ENCODE assay signal across 24 mouse cellular contexts in genomic region chr17:10279532-10279931, GRCm38 (mm10). TPM values are rescaled to one million over a fixed set of nuclear protein-coding genes. Genes with fewer than 3 reads are reported as not detected.
DNase-seq lines count a peak whose midpoint lies in the region; ATAC-seq and TF ChIP-seq lines count a peak whose summit lies in the region.
"Had no signal": no experiment of that assay in that cellular context is flagged by ENCODE, and none has a peak within 500 bp of the region (broad histone marks: within the 10 kb centered on the region; RNA-seq: fewer than 3 reads in every experiment).

No protein-coding gene starts in this region.

- WGBS in lung, embryonic 14.5 days: 92% methylated on average over 2 of the region's 2 CpGs
- 91% methylated on average over 2 of the region's 2 CpGs for WGBS in stomach, postnatal 0 days

- H3K4me3 ChIP-seq in lung, embryonic 14.5 days (ENCODE audit: low read depth, low read length): no peak overlapping the region
- no peak overlapping the region for H3K4me3 ChIP-seq in stomach, postnatal 0 days (ENCODE audit: low read depth, low read length)
- H3K4me3 ChIP-seq: embryonic facial prominence, embryonic 15.5 days; erythroblast, embryonic 14.5 days; forebrain, embryonic 10.5 days; gastrocnemius, adult 2 months; heart, embryonic 15.5 days had no signal

- no peak overlapping the region for H3K4me2 ChIP-seq in lung, embryonic 14.5 days
- no peak overlapping the region for H3K4me2 ChIP-seq in stomach, postnatal 0 days (replicated peaks; ENCODE audit: low read depth)
- H3K4me2 ChIP-seq: embryonic facial prominence, embryonic 15.5 days; heart, embryonic 11.5 days; heart, embryonic 15.5 days had no signal

- intact Hi-C loops in heart, postnatal 36 days (cut with DNase I): no loop called here

- no peaks in the 10 kb centered on the region for H3K4me1 ChIP-seq in lung, embryonic 14.5 days (ENCODE audit: insufficient read depth)
- H3K4me1 ChIP-seq in stomach, postnatal 0 days (replicated peaks; ENCODE audit: control insufficient read depth, insufficient read depth): no peaks in the 10 kb centered on the region

- TF ChIP-seq CTCF in lung, embryonic 14.5 days (IDR thresholded peaks at IDR 0.05; ENCODE audit: low read depth): peak; percentile 19; the same call in 1 of the 2 replicates
- TF ChIP-seq CTCF in stomach, postnatal 0 days (IDR thresholded peaks at IDR 0.05; ENCODE audit: low read depth): peak; percentile 16; the same call in 1 of the 2 replicates

- DNase-seq in heart, adult 11 months: peak; percentile 88
- no peak for DNase-seq in heart, postnatal 36 days
- DNase-seq in lung, embryonic 14.5 days: no peak
- DNase-seq in lung, postnatal 4 days: no peak
- DNase-seq in ES-CJ7 (ENCODE audit: low read depth, low spot score): peak; percentile 20
- no peak for DNase-seq in stomach, postnatal 0 days (ENCODE audit: low spot score)
- DNase-seq: adrenal gland, adult 8-10 months; adrenal gland, postnatal 36 days; B cell, adult 2 months; cerebellum, adult 8-10 months; cerebellum, postnatal 14 days; embryo, embryonic 11 days; gastrocnemius, adult 2 months; gastrocnemius, postnatal 25 days; heart, postnatal 14 days had no signal

- peaks cover 18% of the 10 kb centered on the region for H3K36me3 ChIP-seq in lung, embryonic 14.5 days (ENCODE audit: insufficient read depth)
- H3K36me3 ChIP-seq in stomach, postnatal 0 days (ENCODE audit: control insufficient read depth, insufficient read depth, low read length): no peaks in the 10 kb centered on the region

- no peak for ATAC-seq in lung, embryonic 14.5 days (ENCODE audit: insufficient read depth)
- ATAC-seq in stomach, postnatal 0 days (ENCODE audit: low FRiP score, low TSS enrichment): no peak
- ATAC-seq in inflammation-experienced regulatory T-cells, adult 6 months: no peak
- ATAC-seq: CD4-positive, CD25-positive, alpha-beta regulatory T cell, adult 4 months; forebrain, embryonic 14.5 days; hindbrain, embryonic 16.5 days had no signal

- H3K27ac ChIP-seq in lung, embryonic 14.5 days (ENCODE audit: low read depth): no peak overlapping the region
- no peak overlapping the region for H3K27ac ChIP-seq in stomach, postnatal 0 days (replicated peaks)
- H3K27ac ChIP-seq: embryonic facial prominence, embryonic 15.5 days; forebrain, embryonic 10.5 days; gastrocnemius, adult 2 months; heart, embryonic 15.5 days had no signal

- no peaks in the 10 kb centered on the region for H3K27me3 ChIP-seq in lung, embryonic 14.5 days (ENCODE audit: insufficient read depth, low read length)
- H3K27me3 ChIP-seq in stomach, postnatal 0 days (ENCODE audit: control insufficient read depth, insufficient read depth, low read length): no peaks in the 10 kb centered on the region
- H3K27me3 ChIP-seq: embryonic facial prominence, embryonic 15.5 days; heart, embryonic 15.5 days had no signal

- H3K9me3 ChIP-seq in lung, embryonic 14.5 days (ENCODE audit: low read depth, low read length): no peaks in the 10 kb centered on the region
- no peaks in the 10 kb centered on the region for H3K9me3 ChIP-seq in stomach, postnatal 0 days (ENCODE audit: control insufficient read depth, low read length)
- H3K9me3 ChIP-seq: embryonic facial prominence, embryonic 15.5 days; forebrain, embryonic 10.5 days; heart, embryonic 15.5 days had no signal

- TF ChIP-seq EP300 in stomach, postnatal 0 days (optimal IDR thresholded peaks at IDR 0.05): no peak

- no peak overlapping the region for H3K9ac ChIP-seq in lung, embryonic 14.5 days
- H3K9ac ChIP-seq in stomach, postnatal 0 days (ENCODE audit: low read length): no peak overlapping the region
- H3K9ac ChIP-seq: embryonic facial prominence, embryonic 15.5 days; heart, embryonic 15.5 days had no signal

RNA-seq across cellular contexts. Expression of gene Qk, which starts 40.1 kb away (rescaled TPM):
- 100 to 1,000 TPM; 419 to 431 TPM for total RNA-seq in heart, postnatal 36 days (2021)
- 49.7 and 50.0 TPM in 2 replicates for polyA plus RNA-seq in lung, embryonic 14.5 days (2014; fragmentation: Nextera tagmentation; extraction: Ambion mirVana)
- 9.7 and 9.8 TPM in 2 replicates for polyA plus RNA-seq in stomach, postnatal 0 days (2015; fragmentation: Nextera tagmentation; extraction: Ambion mirVana)
- 10 to 100 TPM in 2 of 3 experiments, 1 to 10 TPM in 1; 9.6 to 17.0 (median 15.1) TPM for polyA plus RNA-seq in inflammation-experienced regulatory T-cells, adult 6 months (2017; shearing (Covaris generic))

Comparison
In these comparisons a context has a peak if more than half of its experiments do, and no peak if none do; other contexts are left out.
1. DNase-seq: peak in heart, adult 11 months (single experiment) and ES-CJ7 (single experiment); none in heart, postnatal 36 days (0 of 2), lung, embryonic 14.5 days (single experiment), lung, postnatal 4 days (0 of 2) and stomach, postnatal 0 days (single experiment).